Mouse (Mus musculus): ENCODE data around the gene Mmp14.

GRCm38 (mm10) chr14:54426003-54426688, 5.3 kb upstream of the Mmp14 start:
- no peak for TF ChIP-seq MYOG (IDR thresholded peaks at IDR 0.05; ENCODE audit: control insufficient read depth, extremely low read depth, insufficient read length)
- no peak for TF ChIP-seq CTCF (IDR thresholded peaks at IDR 0.05; ENCODE audit: control insufficient read depth, insufficient read depth, insufficient read length)
- TF ChIP-seq MAX (IDR thresholded peaks at IDR 0.05) = no peak

Data from C2C12 (cell line).